ENCODE assay signal across 9 mouse cellular contexts in the genomic region with DNA sequence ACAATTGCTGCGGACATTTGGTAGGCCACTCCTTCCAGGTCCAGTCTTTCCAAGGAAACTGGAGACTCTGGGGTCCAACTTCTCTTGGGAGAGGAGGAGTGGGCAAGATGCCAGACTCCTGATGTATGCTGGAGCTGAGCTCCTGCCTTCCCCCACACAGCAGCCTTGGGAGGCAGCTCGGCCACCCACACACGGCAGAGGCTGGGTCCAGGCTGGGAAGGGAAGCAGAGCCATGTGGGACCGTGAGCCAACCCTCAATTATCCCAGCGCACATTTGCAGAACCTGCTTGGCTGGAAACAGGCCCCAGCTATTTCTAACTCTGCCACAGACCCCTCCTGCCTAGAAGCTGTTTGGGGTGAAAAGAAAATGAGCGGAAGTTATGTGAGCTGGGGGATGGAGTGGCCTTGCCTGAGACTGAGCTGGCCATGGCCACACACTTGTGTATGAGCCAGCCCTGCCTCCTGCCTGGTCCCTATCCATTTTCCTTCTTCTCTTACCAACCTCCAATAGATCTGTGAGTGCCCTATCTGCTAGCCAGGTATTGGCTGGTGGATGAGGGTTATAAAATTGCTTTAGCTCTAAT.
A peak's percentile ranks its signal among the peaks of the same experiment; 100 is the strongest.
DNase-seq lines count a peak whose midpoint lies in the region; ATAC-seq and TF ChIP-seq lines count a peak whose summit lies in the region.
"Had no signal": no experiment of that assay in that cellular context is flagged by ENCODE, and none has a peak within 500 bp of the region (broad histone marks: within the 10 kb centered on the region; RNA-seq: fewer than 3 reads in every experiment).

No protein-coding gene starts in this region.

- no peak overlapping the region for H3K4me3 ChIP-seq in kidney, embryonic 14.5 days (ENCODE audit: low read length)
- H3K4me3 ChIP-seq in stomach, embryonic 14.5 days (ENCODE audit: low read depth, low read length) = no peak overlapping the region

- no peak overlapping the region for H3K9ac ChIP-seq in kidney, embryonic 14.5 days (ENCODE audit: low read depth, low read length)
- no peak overlapping the region for H3K9ac ChIP-seq in stomach, embryonic 14.5 days (replicated peaks; ENCODE audit: low read depth, low read length)

- peak; percentile 75 for ATAC-seq in kidney, embryonic 14.5 days (ENCODE audit: low FRiP score, low TSS enrichment)
- peak; percentile 84; the same call in 1 of the 2 replicates for ATAC-seq in stomach, embryonic 14.5 days (ENCODE audit: insufficient number of reproducible peaks, insufficient read depth, low FRiP score, low read depth)
- ATAC-seq: Patski had no signal

- 52% methylated on average over 6 of the region's 6 CpGs for whole genome bisulfite sequencing in kidney, embryonic 14.5 days
- 35% methylated on average over 6 of the region's 6 CpGs for WGBS in stomach, embryonic 14.5 days

- H3K4me2 ChIP-seq in kidney, embryonic 14.5 days (replicated peaks; ENCODE audit: low read depth, low read length) = no peak overlapping the region
- H3K4me2 ChIP-seq in stomach, embryonic 14.5 days (replicated peaks; ENCODE audit: low read depth, low read length) = no peak overlapping the region

- no peak for TF ChIP-seq POLR2A in brain, embryonic 14.5 days (IDR thresholded peaks at IDR 0.05; ENCODE audit: borderline replicate concordance, extremely low read depth, insufficient read depth, insufficient read length, poor library complexity, severe bottlenecking)

- H3K36me3 ChIP-seq in kidney, embryonic 14.5 days (ENCODE audit: control insufficient read depth, insufficient read depth, low read length) = peaks cover 5% of the 10 kb centered on the region
- H3K36me3 ChIP-seq in stomach, embryonic 14.5 days (ENCODE audit: control insufficient read depth, insufficient read depth, low read length) = 0 out of 2 replicates have a peak, but pooled peaks cover 4% of the 10 kb centered on the region

- peaks cover 1% of the 10 kb centered on the region; the same call in 1 of the 2 replicates for H3K4me1 ChIP-seq in kidney, embryonic 14.5 days (ENCODE audit: control insufficient read depth, insufficient read depth, low read length)
- H3K4me1 ChIP-seq in stomach, embryonic 14.5 days (ENCODE audit: control insufficient read depth, insufficient read depth, low read length) = peaks cover 12% of the 10 kb centered on the region

- no peak for TF ChIP-seq CTCF in brain, embryonic 14.5 days (IDR thresholded peaks at IDR 0.05; ENCODE audit: borderline replicate concordance, extremely low read depth, insufficient read depth, insufficient read length)

- DNase-seq in kidney, postnatal 36 days = no peak
- peak; percentile 88 for DNase-seq in brain, embryonic 14.5 days (ENCODE audit: low read depth)
- peak; percentile 57 to 81 for DNase-seq in frontal cortex, adult 2 months (ENCODE audit: extremely low spot score in 1 of 2, low spot score in 1 of 2)
- peak; percentile 67 to 82 for DNase-seq in left cerebral cortex, adult 18-20 months (ENCODE audit: low spot score in 2 of 2)
- no peak for DNase-seq in retina, postnatal 1 day
- DNase-seq in cerebellum, postnatal 36 days = no peak

- H3K27ac ChIP-seq in kidney, embryonic 14.5 days (ENCODE audit: low read depth, low read length) = no peak overlapping the region; the same call in 1 of the 2 replicates
- peak overlapping the region; percentile 35; the same call in 1 of the 2 replicates for H3K27ac ChIP-seq in stomach, embryonic 14.5 days (ENCODE audit: low read length)

- H3K9me3 ChIP-seq in kidney, embryonic 14.5 days (ENCODE audit: control insufficient read depth, low read length) = no peaks in the 10 kb centered on the region
- no peaks in the 10 kb centered on the region for H3K9me3 ChIP-seq in stomach, embryonic 14.5 days (ENCODE audit: control insufficient read depth, low read depth, low read length)

- no peaks in the 10 kb centered on the region for H3K27me3 ChIP-seq in kidney, embryonic 14.5 days (ENCODE audit: control insufficient read depth, insufficient read depth, low read length)
- no peaks in the 10 kb centered on the region for H3K27me3 ChIP-seq in stomach, embryonic 14.5 days (ENCODE audit: control insufficient read depth, insufficient read depth, low read length)
- H3K27me3 ChIP-seq: Patski had no signal

Comparison
In these comparisons a context has a peak if more than half of its experiments do, and no peak if none do; other contexts are left out.
1. DNase-seq: peak in brain, embryonic 14.5 days (single experiment), frontal cortex, adult 2 months (2 of 2) and left cerebral cortex, adult 18-20 months (2 of 2); none in kidney, postnatal 36 days (0 of 2), retina, postnatal 1 day (single experiment) and cerebellum, postnatal 36 days (0 of 2).